Mouse (Mus musculus) embryonic fibroblast, embryonic 13.5 days (primary cell): ENCODE data around the gene Tshz2.

ENCODE experiments used
- CTCF ChIP-seq: IDR thresholded peaks from 2 replicates; pipeline ENCODE4 v1.5.1; 2011; ENCODE audit warnings: mild to moderate bottlenecking, control low read depth, low read length, moderate library complexity, borderline replicate concordance; ENCODE audit not compliant: insufficient read depth
- POLR2A ChIP-seq: IDR thresholded peaks from 2 replicates; pipeline ENCODE4 v1.6.1; 2011; ENCODE audit warnings: low read depth, mild to moderate bottlenecking, control low read depth, low read length, moderate library complexity

DNA sequence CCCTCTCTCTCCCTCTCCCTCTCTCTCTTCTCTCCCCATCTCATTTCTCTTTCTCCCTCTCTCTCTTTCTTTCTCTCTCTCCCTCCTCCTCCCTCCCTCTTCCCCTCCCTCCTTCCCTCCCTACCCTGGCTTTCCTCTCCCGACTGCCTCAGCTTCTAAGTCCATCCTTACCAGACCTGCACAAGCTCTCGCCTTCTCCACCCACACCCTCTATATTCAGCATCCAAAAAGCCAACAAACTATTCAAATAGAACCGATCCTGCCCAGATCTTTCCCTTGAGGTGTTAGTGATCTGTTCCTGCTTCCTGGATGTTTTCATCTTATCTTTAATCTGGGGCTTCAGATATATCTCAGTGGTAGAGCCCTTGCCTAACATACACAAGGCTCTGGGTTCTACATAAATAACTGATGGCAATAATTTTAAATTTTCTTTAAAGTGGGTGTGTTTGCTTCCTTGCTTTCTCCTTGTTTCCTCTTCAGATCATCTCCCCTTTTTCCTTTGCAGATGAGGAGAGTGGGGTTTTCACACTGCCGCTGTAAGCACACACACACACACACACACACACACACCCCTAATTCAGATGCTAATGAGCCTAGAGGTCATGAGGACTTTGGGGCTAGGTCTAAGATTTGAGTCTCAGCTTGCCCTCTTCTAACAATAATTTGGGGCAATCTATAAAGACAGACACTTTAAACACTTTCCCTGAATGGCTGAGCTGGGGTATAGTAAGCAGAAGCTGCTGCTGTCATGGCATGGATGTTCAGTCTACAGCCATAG, 226.5 kb downstream of the Tshz2 start:
- TF ChIP-seq CTCF (no peak), POLR2A (no peak)
